Mouse (Mus musculus) olfactory bulb, adult 2 months (tissue): ENCODE data around the gene Per1.

Experiments
- CTCF ChIP-seq: fragments of 200-500 bp; IDR thresholded peaks from 2 replicates; pipeline ENCODE4 v1.5.1; 2012; ENCODE audit warnings: low read depth, mild to moderate bottlenecking, low read length, moderate library complexity; ENCODE audit not compliant: insufficient read depth
- POLR2A ChIP-seq: fragments of 200-500 bp; IDR thresholded peaks from 2 replicates; pipeline ENCODE4 v1.6.1; 2012; ENCODE audit warnings: mild to moderate bottlenecking, low read depth, low read length, moderate library complexity; ENCODE audit not compliant: insufficient read depth

DNA sequence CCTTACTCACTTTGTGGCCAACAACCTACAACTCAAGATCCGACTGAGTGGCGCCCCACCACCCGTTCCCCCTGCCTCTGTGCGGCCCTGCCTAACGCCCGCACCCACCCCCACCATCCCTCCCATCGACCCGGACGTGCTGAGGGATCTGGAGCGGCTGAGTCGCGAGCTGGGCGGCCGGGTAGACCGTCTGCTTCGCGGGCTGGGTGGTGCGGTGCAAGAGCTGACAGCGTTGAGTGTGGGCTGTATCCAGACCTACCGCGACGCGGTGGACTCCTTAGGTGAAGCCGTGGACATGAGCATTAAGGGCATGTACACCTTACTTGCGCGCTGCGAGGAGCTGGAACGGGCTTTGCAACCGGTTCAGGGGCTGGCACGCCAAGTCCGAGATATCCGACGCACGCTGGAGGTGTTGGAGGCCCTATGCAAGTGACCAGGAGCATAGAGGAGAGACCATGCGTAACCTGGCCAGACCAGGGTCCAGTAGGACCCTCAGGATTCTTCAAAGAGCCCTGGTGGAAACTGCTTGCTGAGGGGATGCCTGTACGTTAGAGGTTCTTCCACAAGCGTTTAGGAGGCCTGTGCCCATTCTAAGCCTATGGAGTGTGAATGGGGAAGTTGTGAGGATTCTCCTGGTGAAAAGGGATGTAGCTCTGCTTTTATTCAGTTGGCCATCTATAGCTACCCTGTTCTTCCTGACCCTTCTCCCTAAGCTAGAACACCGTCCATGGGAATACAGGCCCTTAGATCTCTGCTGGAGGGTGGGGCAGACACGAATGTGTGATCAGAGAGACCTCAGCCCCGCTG lies 34.4 kb upstream of the Per1 start:
- TF ChIP-seq CTCF = no peak
- TF ChIP-seq POLR2A = no peak
